Mouse (Mus musculus): ENCODE data around the gene Tob2. TPM values are rescaled to one million over a fixed set of nuclear protein-coding genes. Genes with fewer than 3 reads are reported as not detected.
A peak's percentile ranks its signal among the peaks of the same experiment; 100 is the strongest.

The Tob2 gene
- total and polyA plus RNA-seq, 3 experiments: 5.6 to 25.3 (median 22.0) TPM

DNA sequence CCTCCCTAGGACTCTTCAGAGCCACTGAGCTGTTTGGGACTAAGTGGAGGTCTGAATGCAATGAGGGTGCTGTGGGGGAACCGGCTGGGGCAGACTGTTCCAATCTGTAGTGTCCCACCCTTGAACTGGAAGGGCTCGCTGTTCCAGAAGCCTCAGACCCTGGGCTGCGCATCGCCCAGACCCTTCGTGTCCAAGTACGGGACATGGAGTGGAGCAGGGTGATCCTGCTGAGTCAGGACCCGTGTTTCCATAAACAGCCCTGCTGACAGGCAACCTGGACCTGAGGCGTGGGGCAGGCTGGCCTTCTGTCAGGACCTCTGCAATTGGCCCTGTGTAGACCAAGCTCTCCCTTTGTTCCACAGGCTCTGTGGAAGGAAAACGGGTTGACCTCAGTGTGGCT lies 11.8 kb downstream of the Tob2 start:
- no peak for DNase-seq (ENCODE audit: extremely low read depth)
- Histone ChIP-seq H3K79me2 (replicated peaks; ENCODE audit: control insufficient read depth, extremely low read depth, insufficient read depth, poor library complexity, severe bottlenecking) (peaks cover 5% of the 10 kb centered on the region), H3K4me1 (ENCODE audit: control insufficient read depth in 1 of 2, insufficient read depth in 2 of 2) (peaks cover 8 to 35% of the 10 kb centered on the region in 2 experiments), H3K36me3 (replicated peaks in 1 of 2; ENCODE audit: control insufficient read depth in 1 of 2, insufficient read depth in 1 of 2, low read length in 1 of 2) (peaks cover 34 to 52% of the 10 kb centered on the region in 2 experiments), H3K4me3 (replicated peaks in 1 of 3; ENCODE audit: low read depth in 2 of 3, low read length in 2 of 3, poor library complexity in 1 of 3) (no peak overlapping the region), H3K9ac (ENCODE audit: insufficient read depth, low read depth) (no peak overlapping the region), H3K27me3 (replicated peaks) (no peaks in the 10 kb centered on the region), H3K9me3 (replicated peaks; ENCODE audit: low read length) (no peaks in the 10 kb centered on the region), H3K4me2 (ENCODE audit: insufficient read depth, low read depth, poor library complexity, severe bottlenecking) (no peak overlapping the region), H3K27ac (ENCODE audit: insufficient read depth, low read depth) (no peak overlapping the region)
- no peak for TF ChIP-seq ZMIZ1 (IDR thresholded peaks at IDR 0.05; ENCODE audit: low read depth, low read length)
- no peak for TF ChIP-seq ETS1 (conservative IDR thresholded peaks at IDR 0.05; ENCODE audit: low read depth, low read length)
- no peak for TF ChIP-seq CHD2 (IDR thresholded peaks at IDR 0.05; ENCODE audit: low read length)
- no peak for TF ChIP-seq EP300 (IDR thresholded peaks at IDR 0.05; ENCODE audit: low read length)
- TF ChIP-seq TBP (conservative IDR thresholded peaks at IDR 0.05; ENCODE audit: low read depth, low read length): no peak
- no peak for TF ChIP-seq JUN (IDR thresholded peaks at IDR 0.05; ENCODE audit: insufficient read depth, low read depth, low read length)
- TF ChIP-seq MXI1 (IDR thresholded peaks at IDR 0.05; ENCODE audit: low read depth, low read length): no peak
- dilution Hi-C loops (cut with MboI; ENCODE audit: extremely low pct_ligation_motif_present, extremely low pct_unique_long_range_greater_than_20kb, low sequenced_read_pairs): no loop called here
- in situ Hi-C loops (cut with MboI; ENCODE audit: low pct_ligation_motif_present, low pct_unique_long_range_greater_than_20kb, low sequenced_read_pairs): no loop called here

GRCm38 (mm10) chr15:81845724-81846123 lies 12.9 kb downstream of the Tob2 start:
- dilution Hi-C loops (cut with MboI; ENCODE audit: extremely low pct_ligation_motif_present, extremely low pct_unique_long_range_greater_than_20kb, low sequenced_read_pairs): no loop called here
- H3K27me3 ChIP-seq (replicated peaks): no peaks in the 10 kb centered on the region
- peaks cover 23 to 42% of the 10 kb centered on the region in 2 experiments for H3K36me3 ChIP-seq (replicated peaks in 1 of 2; ENCODE audit: control insufficient read depth in 1 of 2, insufficient read depth in 1 of 2, low read length in 1 of 2)
- in situ Hi-C loops (cut with MboI; ENCODE audit: low pct_ligation_motif_present, low pct_unique_long_range_greater_than_20kb, low sequenced_read_pairs): no loop called here
- H3K4me1 ChIP-seq (ENCODE audit: control insufficient read depth in 1 of 2, insufficient read depth in 2 of 2): peaks cover 8 to 39% of the 10 kb centered on the region in 2 experiments
- no peak overlapping the region for H3K27ac ChIP-seq (ENCODE audit: insufficient read depth, low read depth)
- TF ChIP-seq RAD21 (IDR thresholded peaks at IDR 0.05; ENCODE audit: low read depth, low read length): no peak
- TF ChIP-seq POLR2AphosphoS2 (IDR thresholded peaks at IDR 0.05; ENCODE audit: low read depth, low read length): no peak
- no peak for TF ChIP-seq IRF4 (IDR thresholded peaks at IDR 0.05; ENCODE audit: low read depth, low read length)
- no peak for TF ChIP-seq POLR2A (IDR thresholded peaks at IDR 0.05; ENCODE audit: low read depth, low read length)
- TF ChIP-seq USF1 (IDR thresholded peaks at IDR 0.05; ENCODE audit: low read depth, low read length): no peak
- no peak overlapping the region for H3K9ac ChIP-seq (ENCODE audit: insufficient read depth, low read depth)
- no peak overlapping the region for H3K4me3 ChIP-seq (replicated peaks in 1 of 3; ENCODE audit: low read depth in 2 of 3, low read length in 2 of 3, poor library complexity in 1 of 3)
- no peaks in the 10 kb centered on the region for H3K9me3 ChIP-seq (replicated peaks; ENCODE audit: low read length)
- peaks cover 5% of the 10 kb centered on the region for H3K79me2 ChIP-seq (replicated peaks; ENCODE audit: control insufficient read depth, extremely low read depth, insufficient read depth, poor library complexity, severe bottlenecking)
- DNase-seq (ENCODE audit: extremely low read depth): peak; percentile 66
- H3K4me2 ChIP-seq (ENCODE audit: insufficient read depth, low read depth, poor library complexity, severe bottlenecking): no peak overlapping the region

DNA sequence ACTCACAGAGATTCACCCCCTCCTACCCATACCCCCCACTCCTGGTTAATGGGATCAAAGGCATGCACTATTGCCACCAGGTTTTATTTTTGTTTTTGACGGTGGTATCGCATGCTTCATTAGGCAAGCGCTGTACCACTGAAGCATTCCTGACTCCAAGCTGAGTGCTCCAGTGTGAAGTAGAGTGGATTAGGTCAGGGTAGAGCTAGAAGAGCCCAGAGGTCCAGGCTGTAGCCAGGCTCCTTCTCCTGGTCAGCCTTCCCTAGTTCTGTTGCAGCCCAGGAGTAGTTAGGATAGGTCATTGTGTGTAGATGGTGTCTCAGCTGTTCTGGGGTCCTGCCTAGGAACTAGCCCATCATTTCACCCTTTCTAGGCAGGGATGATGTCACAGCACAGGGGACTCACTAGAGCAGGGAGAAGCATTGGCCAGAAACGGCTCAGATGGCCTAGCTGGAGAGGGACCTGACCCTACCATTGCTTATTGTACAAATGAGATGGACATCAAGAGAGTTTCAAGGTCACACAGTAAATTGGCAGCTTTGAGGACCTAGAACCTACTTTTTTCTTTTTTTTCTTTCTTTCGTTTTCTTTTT lies 13.5 kb downstream of the Tob2 start:
- DNase-seq (ENCODE audit: extremely low read depth): no peak
- no peak overlapping the region for H3K4me3 ChIP-seq (replicated peaks in 1 of 3; ENCODE audit: low read depth in 2 of 3, low read length in 2 of 3, poor library complexity in 1 of 3)

More for the DNA sequence above, 13.5 kb downstream of the Tob2 start:
- TF ChIP-seq ZNF384 (IDR thresholded peaks at IDR 0.05; ENCODE audit: low read depth, low read length): no peak
- TF ChIP-seq ELF1 (IDR thresholded peaks at IDR 0.05; ENCODE audit: low read depth, low read length): no peak
- no peak for TF ChIP-seq PAX5 (IDR thresholded peaks at IDR 0.05; ENCODE audit: low read length)
- no peak for TF ChIP-seq ZMIZ1 (IDR thresholded peaks at IDR 0.05; ENCODE audit: low read depth, low read length)
- TF ChIP-seq ZC3H11A (IDR thresholded peaks at IDR 0.05; ENCODE audit: low read depth, low read length): no peak
- H3K9me3 ChIP-seq (replicated peaks; ENCODE audit: low read length): no peaks in the 10 kb centered on the region
- in situ Hi-C loops (cut with MboI; ENCODE audit: low pct_ligation_motif_present, low pct_unique_long_range_greater_than_20kb, low sequenced_read_pairs) (no loop called here), dilution Hi-C loops (cut with MboI; ENCODE audit: extremely low pct_ligation_motif_present, extremely low pct_unique_long_range_greater_than_20kb, low sequenced_read_pairs) (no loop called here)
- peaks cover 8 to 39% of the 10 kb centered on the region in 2 experiments for H3K4me1 ChIP-seq (ENCODE audit: control insufficient read depth in 1 of 2, insufficient read depth in 2 of 2)
- no peak overlapping the region for H3K9ac ChIP-seq (ENCODE audit: insufficient read depth, low read depth)
- H3K27me3 ChIP-seq (replicated peaks): no peaks in the 10 kb centered on the region
- H3K36me3 ChIP-seq (replicated peaks in 1 of 2; ENCODE audit: control insufficient read depth in 1 of 2, insufficient read depth in 1 of 2, low read length in 1 of 2): peaks cover 19 to 36% of the 10 kb centered on the region in 2 experiments
- no peak overlapping the region for H3K27ac ChIP-seq (ENCODE audit: insufficient read depth, low read depth)
- H3K4me2 ChIP-seq (ENCODE audit: insufficient read depth, low read depth, poor library complexity, severe bottlenecking): no peak overlapping the region
- peaks cover 5% of the 10 kb centered on the region for H3K79me2 ChIP-seq (replicated peaks; ENCODE audit: control insufficient read depth, extremely low read depth, insufficient read depth, poor library complexity, severe bottlenecking)

Measured in CH12.LX (cell line).